Mouse (Mus musculus): ENCODE measurements at regions not wholly inside any gene's neighbourhood (a gene's known extent, or its start where the extent isn't known, plus 50 kb on each side); places are given as distances from the start of the nearest gene placed in this dataset.

- no peak for ATAC-seq
Observed at GRCm38 (mm10) chr10:17374047-17374446, 349.0 kb upstream of the Cited2 start.

GRCm38 (mm10) chr10:17382990-17383389 lies 340.0 kb upstream of the Cited2 start:
- no peak for ATAC-seq

GRCm38 (mm10) chr10:17385181-17385580 lies 337.8 kb upstream of the Cited2 start:
- ATAC-seq: no peak

- no peak for ATAC-seq
Observed at GRCm38 (mm10) chr10:17387296-17387695, 335.7 kb upstream of the Cited2 start.

GRCm38 (mm10) chr10:17395495-17396224 lies 327.4 kb upstream of the Cited2 start:
- no peak for ATAC-seq

- ATAC-seq: no peak
Observed at GRCm38 (mm10) chr10:17403899-17404298, 319.1 kb upstream of the Cited2 start.

GRCm38 (mm10) chr10:17407854-17408606 lies 315.0 kb upstream of the Cited2 start:
- ATAC-seq: no peak

GRCm38 (mm10) chr10:17408781-17409180 lies 314.2 kb upstream of the Cited2 start:
- no peak for ATAC-seq

- no peak for ATAC-seq
Observed at GRCm38 (mm10) chr10:17411300-17411987, 311.6 kb upstream of the Cited2 start.

- no peak for ATAC-seq
Observed at GRCm38 (mm10) chr10:17415112-17415511, 307.9 kb upstream of the Cited2 start.

GRCm38 (mm10) chr10:17416121-17416520 lies 306.9 kb upstream of the Cited2 start:
- no peak for ATAC-seq

- no peak for ATAC-seq
Observed at GRCm38 (mm10) chr10:17417394-17417793, 305.6 kb upstream of the Cited2 start.

GRCm38 (mm10) chr10:17418227-17418685 lies 304.8 kb upstream of the Cited2 start:
- ATAC-seq: no peak

- no peak for ATAC-seq
Observed at GRCm38 (mm10) chr10:17423584-17424278, 299.3 kb upstream of the Cited2 start.

- no peak for ATAC-seq
Observed at GRCm38 (mm10) chr10:17426197-17426596, 296.8 kb upstream of the Cited2 start.

GRCm38 (mm10) chr10:17427316-17427715 lies 295.7 kb upstream of the Cited2 start:
- ATAC-seq: no peak

GRCm38 (mm10) chr10:17428315-17428714 lies 294.7 kb upstream of the Cited2 start:
- no peak for ATAC-seq

- ATAC-seq: no peak
Observed at GRCm38 (mm10) chr10:17431068-17431467, 291.9 kb upstream of the Cited2 start.

GRCm38 (mm10) chr10:17434098-17434497 lies 288.9 kb upstream of the Cited2 start:
- no peak for ATAC-seq

GRCm38 (mm10) chr10:17450240-17450639 lies 272.8 kb upstream of the Cited2 start:
- no peak for ATAC-seq

- ATAC-seq: no peak
Observed at GRCm38 (mm10) chr10:17470880-17471279, 252.1 kb upstream of the Cited2 start.

GRCm38 (mm10) chr10:17472536-17472935 lies 250.5 kb upstream of the Cited2 start:
- no peak for ATAC-seq

GRCm38 (mm10) chr10:17475976-17476375 lies 247.0 kb upstream of the Cited2 start:
- no peak for ATAC-seq

All from activated CD4-positive, CD25-positive, alpha-beta regulatory T cell, adult 4 months (primary cell).